Mouse (Mus musculus) embryo, embryonic 10 days (tissue): ENCODE measurements around the gene Slk.
"Not testable (repeated sequence)": the region's sequence is repeated elsewhere in the genome, so short reads cannot be mapped to it uniquely, and the experiment has no call there.

ENCODE experiments used
- DNase-seq: peaks from one replicate; pipeline ENCODE4 v3.0.0-alpha.2; 2015; ENCODE audit warnings: low spot score

Slk gene

DNA sequence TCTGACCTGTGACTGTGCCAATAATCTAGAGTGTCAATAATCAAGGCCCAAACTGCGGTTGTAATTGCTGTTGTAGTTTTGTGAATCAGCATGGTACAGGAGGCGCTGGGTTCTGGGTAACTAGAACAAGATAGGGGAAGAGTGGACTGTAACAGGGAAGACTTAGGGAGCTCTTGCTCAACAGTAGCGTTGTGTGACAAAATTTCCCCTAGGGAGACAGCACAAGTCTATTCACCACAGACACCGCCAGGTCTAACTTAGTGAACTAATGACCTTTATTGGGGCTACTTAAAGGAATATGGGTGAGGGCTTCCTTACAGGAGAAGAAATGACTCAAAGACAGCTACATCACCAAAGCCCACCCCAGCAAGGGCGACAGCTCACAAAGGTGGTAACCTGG, 9.4 kb upstream of the Slk start:
- DNase-seq: no peak

DNA sequence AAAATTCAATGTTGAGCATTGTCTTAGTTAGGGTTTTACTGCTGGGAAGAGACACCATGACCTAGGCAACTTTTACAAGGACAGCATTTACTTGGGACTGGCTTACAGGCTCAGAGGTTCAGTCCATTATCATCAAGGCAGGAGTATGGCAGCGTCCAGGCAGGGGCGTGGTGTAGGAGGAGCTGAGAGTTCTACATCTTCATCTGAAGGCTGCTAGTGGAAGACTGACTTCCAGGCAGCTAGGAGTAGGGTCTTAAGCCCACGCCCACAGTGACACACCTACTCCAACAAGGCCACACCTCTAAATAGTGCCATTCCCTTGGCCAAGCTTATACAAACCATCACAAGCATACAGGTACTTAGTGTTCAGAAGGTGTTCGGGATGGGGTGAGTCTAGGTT, 7.5 kb upstream of the Slk start:
- DNase-seq: not testable (repeated sequence)

GRCm38 (mm10) chr19:47573718-47574117, 5.8 kb upstream of the Slk start:
- no peak for DNase-seq

GRCm38 (mm10) chr19:47578581-47579224, 775 bp upstream of the Slk start:
- no peak for DNase-seq

- DNase-seq: peak; percentile 63
Measured at GRCm38 (mm10) chr19:47579788-47580631, 532 bp downstream of the Slk start.

GRCm38 (mm10) chr19:47585772-47586171, 6.3 kb downstream of the Slk start:
- DNase-seq: no peak

- DNase-seq: no peak
Measured at GRCm38 (mm10) chr19:47587009-47587408, 7.5 kb downstream of the Slk start.

- no peak for DNase-seq
Measured at GRCm38 (mm10) chr19:47608513-47608912, 29.0 kb downstream of the Slk start.

- no peak for DNase-seq
Measured at GRCm38 (mm10) chr19:47613442-47613841, 34.0 kb downstream of the Slk start.

DNA sequence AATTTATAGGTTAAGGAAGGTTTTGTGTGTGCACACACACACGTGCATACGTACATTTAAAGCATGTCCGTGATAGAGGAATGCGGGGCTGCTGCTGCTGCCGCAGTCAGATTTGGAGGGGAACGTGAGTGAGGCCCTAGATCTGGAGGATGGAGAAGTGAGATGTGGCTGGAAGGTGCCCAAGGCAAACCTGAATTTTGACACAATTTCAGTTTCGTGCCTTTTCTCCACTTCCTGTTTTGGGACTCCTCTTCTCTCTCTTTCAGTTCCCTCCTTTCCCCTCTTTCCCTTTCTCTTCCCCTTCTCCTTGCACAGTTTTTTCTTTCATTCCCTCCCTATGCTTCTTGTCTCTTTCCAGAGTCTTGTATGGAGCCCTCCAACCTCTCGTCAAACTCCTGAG, 42.0 kb downstream of the Slk start:
- DNase-seq: no peak

- DNase-seq: no peak
Measured at GRCm38 (mm10) chr19:47624940-47625711, 45.6 kb downstream of the Slk start.

GRCm38 (mm10) chr19:47627450-47627849, 48.0 kb downstream of the Slk start:
- DNase-seq: no peak

DNA sequence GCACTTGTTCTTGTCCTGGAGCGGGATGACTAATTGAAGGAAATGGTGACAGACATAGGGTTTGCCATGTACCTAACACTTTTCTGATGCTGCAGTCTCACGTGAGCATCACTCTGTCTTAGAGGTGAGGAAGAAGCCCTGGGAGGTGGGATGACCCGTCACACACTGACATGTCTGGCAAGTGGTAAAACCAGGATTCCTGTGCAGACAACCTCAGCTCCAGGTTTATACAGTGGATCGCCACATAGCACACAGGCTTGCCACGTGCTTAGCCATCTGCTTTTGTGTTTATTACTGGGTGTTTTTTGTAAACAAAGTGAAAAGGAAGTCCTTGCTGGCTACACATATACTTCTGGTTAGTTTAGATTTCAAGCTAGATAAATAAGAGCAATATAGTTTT, 49.6 kb downstream of the Slk start:
- no peak for DNase-seq

GRCm38 (mm10) chr19:47630381-47630780, 50.9 kb downstream of the Slk start:
- DNase-seq: no peak

DNA sequence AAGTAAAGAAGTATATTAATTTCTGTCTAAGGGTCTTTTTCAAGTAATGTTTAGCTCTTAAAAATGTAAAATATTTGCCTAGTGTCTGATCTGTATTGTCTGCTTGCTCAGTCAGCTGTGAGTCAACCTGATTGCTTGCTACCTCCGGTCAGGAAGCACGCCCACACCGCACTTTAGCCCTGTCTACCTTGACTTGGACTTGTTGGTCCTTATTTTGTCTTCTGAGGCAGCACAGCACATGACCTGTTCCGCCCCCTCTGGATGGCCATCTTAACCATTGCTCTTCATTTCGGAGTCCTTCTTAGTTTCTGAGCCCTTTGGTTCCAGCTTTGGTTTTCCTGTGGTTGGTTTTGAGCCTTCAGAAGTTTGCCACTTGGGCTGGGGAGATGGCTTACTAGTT, 52.3 kb downstream of the Slk start:
- no peak for DNase-seq

DNA sequence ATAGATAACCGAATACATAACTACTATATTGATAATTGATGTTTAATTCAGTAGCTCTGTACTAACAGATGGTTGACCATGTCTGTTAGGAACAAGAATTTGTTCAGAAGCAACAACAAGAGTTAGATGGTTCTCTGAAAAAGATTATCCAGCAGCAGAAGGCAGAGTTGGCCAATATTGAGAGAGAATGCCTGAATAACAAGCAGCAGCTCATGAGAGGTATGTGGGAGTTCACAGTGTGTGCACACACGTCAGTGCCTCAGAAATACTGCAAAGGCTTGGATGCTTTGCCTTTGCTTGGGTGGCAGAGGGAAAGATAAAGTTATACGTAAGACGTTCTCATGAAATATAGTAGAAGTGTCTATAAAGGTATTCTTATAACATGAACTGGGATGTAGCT, 55.9 kb downstream of the Slk start:
- no peak for DNase-seq

DNA sequence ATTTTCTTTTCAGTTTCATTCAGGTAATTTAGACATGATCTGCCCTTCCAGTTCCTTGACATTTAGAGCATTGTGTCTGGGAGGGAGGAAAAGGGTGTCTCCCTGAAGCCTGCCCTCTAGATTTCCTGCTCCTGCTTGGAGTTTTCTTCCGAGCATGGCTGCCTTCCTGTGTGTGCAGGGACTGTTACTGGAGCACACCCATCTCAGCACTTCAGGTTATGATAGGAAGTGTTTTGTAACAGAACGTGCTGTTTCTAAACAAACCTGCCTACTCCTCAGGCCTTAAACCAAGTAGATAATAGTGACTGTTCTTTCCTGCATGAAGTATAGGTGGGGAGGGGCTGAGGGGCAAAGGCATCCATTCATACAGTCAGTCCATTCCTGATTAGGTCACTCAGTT, 64.4 kb downstream of the Slk start:
- DNase-seq: no peak

GRCm38 (mm10) chr19:47645583-47645982, 66.1 kb downstream of the Slk start:
- no peak for DNase-seq

GRCm38 (mm10) chr19:47646508-47647120, 67.1 kb downstream of the Slk start:
- DNase-seq: no peak

- no peak for DNase-seq
Measured at GRCm38 (mm10) chr19:47649071-47649470, 69.6 kb downstream of the Slk start.

- DNase-seq: no peak
Measured at GRCm38 (mm10) chr19:47650366-47651159, 71.1 kb downstream of the Slk start.

- no peak for DNase-seq
Measured at GRCm38 (mm10) chr19:47651160-47651480, 71.6 kb downstream of the Slk start.
